Mouse (Mus musculus) midbrain, embryonic 13.5 days (tissue): Measurements from ENCODE around the gene Olfr1449. TPM values are rescaled to one million over a fixed set of nuclear protein-coding genes. Genes with fewer than 3 reads are reported as not detected.
"Not testable (repeated sequence)": the region's sequence is repeated elsewhere in the genome, so short reads cannot be mapped to it uniquely, and the experiment has no call there.

Experiments
- ATAC-seq: fragments of 200-750 bp; cut with Nextera tagmentation; 2 replicates; pipeline ENCODE4 v1.8.0; 2017; ENCODE audit warnings: mild to moderate bottlenecking, moderate TSS enrichment, moderate library complexity
- H3K27ac ChIP-seq: fragments of 300-500 bp; sonication (generic); 2 replicates; pipeline ENCODE4 v1.5.1; 2015; ENCODE audit warnings: inconsistent platforms, mild to moderate bottlenecking, moderate library complexity
- H3K27me3 ChIP-seq: fragments of 300-500 bp; sonication (generic); 2 replicates; pipeline ENCODE4 v1.6.1; 2015; ENCODE audit warnings: mild to moderate bottlenecking, inconsistent platforms
- H3K36me3 ChIP-seq: fragments of 300-500 bp; sonication (generic); 2 replicates; pipeline ENCODE4 v1.6.1; 2015; ENCODE audit warnings: mild to moderate bottlenecking, inconsistent platforms
- H3K4me1 ChIP-seq: fragments of 300-500 bp; sonication (generic); replicated peaks from 2 replicates; pipeline ENCODE4 v1.6.1; 2015; ENCODE audit warnings: inconsistent platforms
- H3K4me2 ChIP-seq: fragments of 300-500 bp; sonication (generic); replicated peaks from 2 replicates; pipeline ENCODE4 v1.6.1; 2015; ENCODE audit warnings: moderate library complexity, mild to moderate bottlenecking, inconsistent platforms
- H3K4me3 ChIP-seq: fragments of 300-500 bp; sonication (generic); replicated peaks from 2 replicates; pipeline ENCODE4 v1.5.1; 2015; ENCODE audit warnings: mild to moderate bottlenecking, inconsistent platforms
- H3K9ac ChIP-seq: fragments of 300-500 bp; sonication (generic); replicated peaks from 2 replicates; pipeline ENCODE4 v1.6.1; 2015; ENCODE audit warnings: mild to moderate bottlenecking, inconsistent platforms
- H3K9me3 ChIP-seq: fragments of 300-500 bp; sonication (generic); 2 replicates; pipeline ENCODE4 v1.6.1; 2016; ENCODE audit warnings: mild to moderate bottlenecking, inconsistent platforms
- WGBS: fragments of 180-500 bp; shearing (Covaris S2); methylation state at CpG from one replicate; pipeline ENCODE4 v1.1.7; 2015; 5-methylcytosine and 5-hydroxymethylcytosine counted together
- polyA plus RNA-seq: library from polyadenylated mRNA; unstranded; fragments of >200 nt; fragmentation: Nextera tagmentation; extraction: Ambion mirVana; gene quantifications from 2 replicates; pipeline ENCODE4 v1.2.1, GENCODE M21; 2015

Gene Olfr1449
- polyA plus RNA-seq: not detected in 2 replicates

- Histone ChIP-seq H3K9me3 (0 out of 2 replicates have a peak, but pooled peaks cover 6% of the 10 kb centered on the region), H3K36me3 (no peaks in the 10 kb centered on the region), H3K4me3 (no peak within 1 kb of the TSS), H3K27ac (no peak within 1 kb of the TSS), H3K4me1 (no peaks in the 10 kb centered on the region), H3K4me2 (no peak within 1 kb of the TSS), H3K9ac (no peak within 1 kb of the TSS), H3K27me3 (no peaks in the 10 kb centered on the region)
- ATAC-seq: no peak
Observed at GRCm38 (mm10) chr19:12930540-12930939, at the start of gene Olfr1449. Gene Olfr1449 (plus strand): TSS chr19:12930840.

DNA sequence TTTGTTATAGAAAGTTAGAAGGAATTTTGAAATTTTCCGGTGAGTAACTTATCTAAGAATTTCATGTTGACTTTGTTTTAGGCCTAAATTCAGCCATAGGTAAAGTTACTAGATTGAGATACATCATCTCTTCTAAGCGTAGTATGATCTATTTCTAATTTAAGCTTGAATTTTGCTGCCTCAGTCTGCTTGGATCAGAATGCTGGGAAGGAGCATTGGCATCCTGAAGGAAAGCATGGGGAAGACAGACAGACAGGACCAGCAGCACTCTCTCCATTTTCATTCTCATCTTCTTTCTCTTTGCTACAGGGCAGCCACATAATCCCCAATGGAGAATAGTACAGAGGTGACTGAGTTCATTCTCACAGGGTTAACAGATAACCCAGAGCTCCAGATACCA lies 47.1 kb upstream of the Olfr1449 start, which contains the start of gene Olfr1445:
Gene Olfr1445 (plus strand): TSS at position 301 of the 400 bp plus-strand sequence.
- Histone ChIP-seq H3K27ac (no peak within 1 kb of the TSS), H3K9ac (no peak within 1 kb of the TSS), H3K4me2 (no peak within 1 kb of the TSS), H3K4me1 (no peaks in the 10 kb centered on the region), H3K27me3 (no peaks in the 10 kb centered on the region), H3K4me3 (no peak within 1 kb of the TSS), H3K36me3 (no peaks in the 10 kb centered on the region), H3K9me3 (no peaks in the 10 kb centered on the region)
- ATAC-seq: no peak
- WGBS: 85% methylated on average over 2 of the region's 2 CpGs

- no peaks in the 10 kb centered on the region for H3K27me3 ChIP-seq
- H3K4me3 ChIP-seq: no peak within 1 kb of the TSS
- no peak for ATAC-seq
- 74% methylated on average over 1 of the region's 1 CpGs for WGBS
- H3K36me3 ChIP-seq: no peaks in the 10 kb centered on the region
- no peak within 1 kb of the TSS for H3K27ac ChIP-seq
- H3K9me3 ChIP-seq: peaks cover 5% of the 10 kb centered on the region; the same call in 1 of the 2 replicates
- H3K4me2 ChIP-seq: no peak within 1 kb of the TSS
- no peaks in the 10 kb centered on the region for H3K4me1 ChIP-seq
- no peak within 1 kb of the TSS for H3K9ac ChIP-seq
Observed at GRCm38 (mm10) chr19:12893424-12893823, 37.2 kb upstream of the Olfr1449 start, which contains the start of gene Olfr1446. Gene Olfr1446 (minus strand): TSS chr19:12893524.

- Histone ChIP-seq H3K36me3 (no peaks in the 10 kb centered on the region), H3K9me3 (0 out of 2 replicates have a peak, but pooled peaks cover under 1% of the 10 kb centered on the region), H3K27me3 (no peaks in the 10 kb centered on the region), H3K4me2 (no peak within 1 kb of the TSS), H3K4me1 (no peaks in the 10 kb centered on the region), H3K9ac (no peak within 1 kb of the TSS), H3K27ac (no peak within 1 kb of the TSS), H3K4me3 (no peak within 1 kb of the TSS)
- no peak for ATAC-seq
- WGBS: 98% methylated on average over 1 of the region's 1 CpGs
Observed at GRCm38 (mm10) chr19:12903643-12904042, 27.0 kb upstream of the Olfr1449 start, which contains the start of gene Olfr1447. Gene Olfr1447 (minus strand): TSS chr19:12903743.

DNA sequence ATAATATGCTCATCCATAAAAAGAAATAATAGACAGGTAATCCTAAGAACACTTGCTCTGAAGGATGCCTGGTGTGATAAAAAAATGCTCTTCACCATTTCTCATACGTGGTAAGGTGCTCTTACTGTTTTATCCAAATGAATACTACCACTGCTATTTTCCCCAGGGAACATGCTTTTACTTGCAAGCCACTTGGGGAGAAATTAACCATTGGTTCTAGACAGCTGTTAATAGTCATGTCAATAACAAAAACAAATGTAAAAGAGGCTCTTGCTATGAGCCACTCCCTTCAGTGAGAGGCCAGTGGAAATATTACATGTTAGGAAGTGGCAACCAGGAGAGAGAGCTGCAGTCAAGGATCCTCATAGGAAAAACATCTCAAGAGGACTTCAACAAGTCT lies 6.3 kb upstream of the Olfr1449 start, which contains the start of gene Olfr1448:
Gene Olfr1448 (minus strand): TSS at position 101 of the 400 bp plus-strand sequence.
- no peak for ATAC-seq
- Histone ChIP-seq H3K9me3 (0 out of 2 replicates have a peak, but pooled peaks cover 6% of the 10 kb centered on the region), H3K4me3 (no peak within 1 kb of the TSS), H3K36me3 (no peaks in the 10 kb centered on the region), H3K4me2 (no peak within 1 kb of the TSS), H3K9ac (no peak within 1 kb of the TSS), H3K4me1 (no peaks in the 10 kb centered on the region), H3K27ac (no peak within 1 kb of the TSS), H3K27me3 (no peaks in the 10 kb centered on the region)
- 77% methylated on average over 1 of the region's 1 CpGs for WGBS

DNA sequence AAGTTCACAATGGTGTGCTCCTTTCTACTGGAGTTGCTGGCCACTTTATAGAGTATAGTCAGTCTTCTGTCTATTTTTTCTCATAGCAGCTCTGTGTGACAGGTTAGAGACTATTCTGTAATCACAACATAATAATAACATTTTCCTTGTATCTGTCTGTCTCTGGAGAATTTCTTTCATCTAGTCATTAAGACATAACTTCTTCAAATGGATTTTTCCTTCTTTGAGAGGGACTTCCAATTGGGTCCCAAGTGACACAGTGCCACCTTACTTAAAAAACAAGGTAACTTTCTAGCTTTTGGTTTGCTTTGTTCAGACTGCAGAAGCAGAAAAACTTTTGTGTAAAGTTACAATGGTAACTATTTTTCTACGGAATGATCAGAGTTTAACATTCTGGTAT lies 19.3 kb downstream of the Olfr1449 start, which contains the start of gene Olfr1450:
Gene Olfr1450 (plus strand): TSS at position 301 of the 400 bp plus-strand sequence.
- 88% methylated on average over 1 of the region's 1 CpGs for WGBS
- peaks cover 12% of the 10 kb centered on the region; the same call in 1 of the 2 replicates for H3K9me3 ChIP-seq
- H3K4me1 ChIP-seq: no peaks in the 10 kb centered on the region
- H3K4me2 ChIP-seq: no peak within 1 kb of the TSS
- ATAC-seq: no peak
- no peak within 1 kb of the TSS for H3K9ac ChIP-seq
- H3K4me3 ChIP-seq: no peak within 1 kb of the TSS
- no peaks in the 10 kb centered on the region for H3K36me3 ChIP-seq
- H3K27ac ChIP-seq: no peak within 1 kb of the TSS
- no peaks in the 10 kb centered on the region for H3K27me3 ChIP-seq

DNA sequence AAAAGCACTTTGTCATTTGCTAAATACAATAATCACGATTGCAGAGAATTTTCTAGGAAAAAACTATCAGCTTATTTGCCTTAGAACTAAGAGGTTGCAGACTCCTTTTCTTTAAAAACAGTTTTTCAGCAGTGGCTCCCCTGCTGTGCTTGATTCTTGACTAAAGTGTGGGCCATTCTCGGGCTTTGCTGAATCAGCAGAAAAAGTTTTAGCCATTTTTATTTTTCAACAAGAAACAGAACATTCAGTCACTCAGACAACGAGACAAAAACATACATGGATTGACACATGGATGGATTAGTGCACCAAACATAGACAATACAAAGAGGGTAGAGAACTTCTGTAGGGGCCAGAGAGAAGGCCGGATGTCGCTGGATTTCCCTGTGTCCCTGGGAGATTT lies 39.4 kb downstream of the Olfr1449 start:
- not testable (repeated sequence) for H3K4me3 ChIP-seq, H3K27me3 ChIP-seq, H3K4me2 ChIP-seq, H3K9ac ChIP-seq, H3K4me1 ChIP-seq, H3K27ac ChIP-seq, ATAC-seq, H3K36me3 ChIP-seq
- H3K9me3 ChIP-seq: peaks cover 20% of the 10 kb centered on the region
- WGBS: 81% methylated on average over 5 of the region's 5 CpGs

Other genes starting within 250 kb of the Olfr1449 start
- gene Keg1, start 235.1 kb upstream of the Olfr1449 start, polyA plus RNA-seq: not detected in 2 replicates
- gene Cntf, start 165.2 kb upstream of the Olfr1449 start, polyA plus RNA-seq: 2.0 and 3.1 TPM in 2 replicates
- gene Zfp91, start 134.7 kb upstream of the Olfr1449 start, polyA plus RNA-seq: 15.9 and 17.1 TPM in 2 replicates
- gene Lpxn, start 134.6 kb upstream of the Olfr1449 start, polyA plus RNA-seq: 0.89 and 1.3 TPM in 2 replicates
- not detected in 2 replicates for gene Gm5244, start 84.2 kb upstream of the Olfr1449 start, polyA plus RNA-seq
- not detected in 2 replicates for gene Olfr1444, start 73.6 kb upstream of the Olfr1449 start, polyA plus RNA-seq
- not detected in 2 replicates for gene Olfr1445, start 47.0 kb upstream of the Olfr1449 start, polyA plus RNA-seq
- not detected in 2 replicates for gene Olfr1446, start 37.3 kb upstream of the Olfr1449 start, polyA plus RNA-seq
- gene Olfr1447, start 27.1 kb upstream of the Olfr1449 start, polyA plus RNA-seq: not detected in 2 replicates
- not detected in 2 replicates for gene Olfr1448, start 6.4 kb upstream of the Olfr1449 start, polyA plus RNA-seq
- not detected in 2 replicates for gene Olfr1450, start 19.4 kb downstream of the Olfr1449 start, polyA plus RNA-seq
- not detected in 2 replicates for gene Olfr1451, start 64.2 kb downstream of the Olfr1449 start, polyA plus RNA-seq
- not detected in 2 replicates for gene Olfr1453, start 97.5 kb downstream of the Olfr1449 start, polyA plus RNA-seq
- not detected in 2 replicates for gene Olfr1454, start 129.8 kb downstream of the Olfr1449 start, polyA plus RNA-seq
- not detected in 2 replicates for gene Olfr1457, start 167.1 kb downstream of the Olfr1449 start, polyA plus RNA-seq
- not detected in 2 replicates for gene Olfr1458, start 175.9 kb downstream of the Olfr1449 start, polyA plus RNA-seq
- gene Olfr1459, start 218.7 kb downstream of the Olfr1449 start, polyA plus RNA-seq: not detected in 2 replicates
- gene Olfr1461, start 232.2 kb downstream of the Olfr1449 start, polyA plus RNA-seq: not detected in 2 replicates